Mouse (Mus musculus) heart, adult 2 months (tissue): ENCODE results near the gene Gm13691.
"Not testable (repeated sequence)": the region's sequence is repeated elsewhere in the genome, so short reads cannot be mapped to it uniquely, and the experiment has no call there.

ENCODE experiments used
- CTCF ChIP-seq: fragments of 200-600 bp; IDR thresholded peaks from 2 replicates; pipeline ENCODE4 v1.8.1; 2022; ENCODE audit warnings: antibody characterized with exemption, mild to moderate bottlenecking, moderate library complexity
- EP300 ChIP-seq: fragments of 200-500 bp; IDR thresholded peaks from 2 replicates; pipeline ENCODE4 v1.6.1; 2011; ENCODE audit warnings: low read depth, low read length, control low read depth; ENCODE audit not compliant: insufficient read depth
- POLR2A ChIP-seq: fragments of 200-500 bp; IDR thresholded peaks from 2 replicates; pipeline ENCODE4 v1.6.1; 2011; ENCODE audit warnings: mild to moderate bottlenecking, low read depth, low read length, control low read depth; ENCODE audit not compliant: insufficient read depth

DNA sequence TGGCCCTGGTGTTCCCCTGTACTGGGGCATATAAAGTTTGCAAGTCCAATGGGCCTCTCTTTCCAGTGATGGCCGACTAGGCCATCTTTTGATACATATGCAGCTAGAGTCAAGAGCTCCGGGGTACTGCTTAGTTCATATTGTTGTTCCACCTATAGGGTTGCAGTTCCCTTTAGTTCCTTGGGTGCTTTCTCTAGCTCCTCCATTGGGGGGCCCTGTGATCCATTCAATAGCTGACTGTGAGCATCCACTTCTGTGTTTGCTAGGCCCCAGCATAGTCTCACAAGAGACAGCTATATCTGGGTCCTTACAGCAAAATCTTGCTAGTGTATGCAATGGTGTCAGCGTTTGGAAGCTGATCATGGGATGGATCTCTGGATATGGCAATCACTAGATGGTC is 4.2 kb downstream of the Gm13691 start:
- TF ChIP-seq CTCF, EP300, POLR2A: not testable (repeated sequence)
